Mouse (Mus musculus) right cerebral cortex, postnatal 25 days (tissue): ENCODE data around the gene Psen1.

Source experiments
- DNase-seq: peaks from one replicate; pipeline ENCODE4 v3.0.0; 2022

The Psen1 gene

GRCm38 (mm10) chr12:83726510-83727308, 38.8 kb downstream of the Psen1 start:
- no peak for DNase-seq

- DNase-seq = no peak
Measured at GRCm38 (mm10) chr12:83732225-83732624, 44.3 kb downstream of the Psen1 start.

- no peak for DNase-seq
Measured at GRCm38 (mm10) chr12:83734047-83734446, 46.1 kb downstream of the Psen1 start.

- no peak for DNase-seq
Measured at GRCm38 (mm10) chr12:83736236-83736635, 48.3 kb downstream of the Psen1 start.

- no peak for DNase-seq
Measured at GRCm38 (mm10) chr12:83738651-83739050, 50.7 kb downstream of the Psen1 start.

GRCm38 (mm10) chr12:83741722-83742121, 53.8 kb downstream of the Psen1 start:
- DNase-seq = no peak

GRCm38 (mm10) chr12:83742834-83743233, 54.9 kb downstream of the Psen1 start:
- no peak for DNase-seq

GRCm38 (mm10) chr12:83743712-83744111, 55.8 kb downstream of the Psen1 start:
- no peak for DNase-seq

- no peak for DNase-seq
Measured at GRCm38 (mm10) chr12:83749186-83749585, 61.2 kb downstream of the Psen1 start.

- DNase-seq = no peak
Measured at GRCm38 (mm10) chr12:83752495-83752894, 64.5 kb downstream of the Psen1 start.

GRCm38 (mm10) chr12:83758735-83759134, 70.8 kb downstream of the Psen1 start:
- DNase-seq = no peak

- DNase-seq = no peak
Measured at GRCm38 (mm10) chr12:83760201-83760600, 72.2 kb downstream of the Psen1 start.

GRCm38 (mm10) chr12:83762706-83763105, 74.8 kb downstream of the Psen1 start:
- no peak for DNase-seq

- DNase-seq = no peak
Measured at GRCm38 (mm10) chr12:83763311-83764043, 75.5 kb downstream of the Psen1 start, which contains the start of gene Papln. TSS of gene Papln (plus strand) at chr12:83763634.

GRCm38 (mm10) chr12:83764044-83764365, 76.1 kb downstream of the Psen1 start:
- DNase-seq = no peak

- no peak for DNase-seq
Measured at GRCm38 (mm10) chr12:83764519-83764918, 76.6 kb downstream of the Psen1 start.

- DNase-seq = no peak
Measured at GRCm38 (mm10) chr12:83765965-83766603, 78.1 kb downstream of the Psen1 start.

- no peak for DNase-seq
Measured at GRCm38 (mm10) chr12:83767833-83768232, 79.9 kb downstream of the Psen1 start.

- DNase-seq = no peak
Measured at GRCm38 (mm10) chr12:83768235-83768899, 80.4 kb downstream of the Psen1 start.

- no peak for DNase-seq
Measured at GRCm38 (mm10) chr12:83770418-83771256, 82.7 kb downstream of the Psen1 start.

- no peak for DNase-seq
Measured at GRCm38 (mm10) chr12:83775621-83776020, 87.7 kb downstream of the Psen1 start.

GRCm38 (mm10) chr12:83776766-83777165, 88.8 kb downstream of the Psen1 start:
- DNase-seq = no peak
